Comparison of ENCODE assay signal across 11 mouse cellular contexts in genomic region chr17:84157743-84158460, GRCm38 (mm10). TPM values are rescaled to one million over a fixed set of nuclear protein-coding genes. Genes with fewer than 3 reads are reported as not detected.
DNase-seq lines count a peak whose midpoint lies in the region; TF ChIP-seq lines count a peak whose summit lies in the region.
"Had no signal": no experiment of that assay in that cellular context is flagged by ENCODE, and none has a peak within 500 bp of the region (broad histone marks: within the 10 kb centered on the region; RNA-seq: fewer than 3 reads in every experiment).

No protein-coding gene starts in this region.

- DNase-seq in heart, adult 11 months, result peak; percentile 93
- no peak for DNase-seq in heart, adult 8-10 months (ENCODE audit: low spot score)
- DNase-seq in thymus, adult 18-20 months, result peak; percentile 1 to 13
- DNase-seq in thymus, postnatal 10 days (ENCODE audit: low spot score in 2 of 2), result no peak
- no peak for DNase-seq in liver, adult 2 months (ENCODE audit: extremely low read depth, low read depth, low spot score)
- peak; percentile 22 to 24 for DNase-seq in thymus, postnatal 36 days
- DNase-seq in adrenal gland, postnatal 36 days, result no peak
- no peak for DNase-seq in frontal cortex, adult 2 months (ENCODE audit: extremely low spot score in 1 of 2, low spot score in 1 of 2)
- DNase-seq: B cell, adult 2 months; cerebellum, adult 9-11 months had no signal

- peak overlapping the region; percentile 23; the same call in 1 of the 2 replicates for H3K9ac ChIP-seq in liver, adult 2 months (ENCODE audit: low read depth, low read length)
- H3K9ac ChIP-seq: midbrain, embryonic 12.5 days had no signal

- H3K79me2 ChIP-seq in liver, adult 2 months (ENCODE audit: control insufficient read depth, insufficient read depth, low read length), result no peaks in the 10 kb centered on the region

- 49% methylated on average over 6 of the region's 6 CpGs for WGBS in liver, adult 2 months

- TF ChIP-seq CTCF in liver, adult 2 months (IDR thresholded peaks at IDR 0.05; ENCODE audit: low read depth, low read length), result no peak

- peak overlapping the region; percentile 85 for H3K27ac ChIP-seq in liver, adult 2 months (replicated peaks; ENCODE audit: insufficient read depth, low read depth, low read length)
- H3K27ac ChIP-seq: midbrain, embryonic 12.5 days had no signal

- no peak overlapping the region for H3K4me3 ChIP-seq in liver, adult 2 months (ENCODE audit: insufficient read depth, low read depth, low read length)
- H3K4me3 ChIP-seq: midbrain, embryonic 12.5 days had no signal

- peaks cover 20% of the 10 kb centered on the region for H3K4me1 ChIP-seq in liver, adult 2 months (ENCODE audit: control insufficient read depth, insufficient read depth, low read length)
- H3K4me1 ChIP-seq: midbrain, embryonic 12.5 days had no signal

- no peaks in the 10 kb centered on the region for H3K36me3 ChIP-seq in liver, adult 2 months (ENCODE audit: control insufficient read depth, insufficient read depth, low read length)
- H3K36me3 ChIP-seq: midbrain, embryonic 12.5 days had no signal

- TF ChIP-seq POLR2A in liver, adult 2 months (IDR thresholded peaks at IDR 0.05; ENCODE audit: extremely low read depth, insufficient read depth, low read length), result no peak

- no peaks in the 10 kb centered on the region for H3K27me3 ChIP-seq in liver, adult 2 months (ENCODE audit: control insufficient read depth, insufficient read depth, low read length)

RNA-seq across cellular contexts. Expression of gene Zfp36l2, which starts 29.8 kb away (rescaled TPM):
- total RNA-seq in heart, adult 8-10 months (2022), result 10 to 100 TPM; 23.5 to 25.4 (median 24.4) TPM
- total RNA-seq in liver, adult 2 months (2014; rRNA removed), result 18.7 and 22.3 TPM in 2 replicates
- 17.3 and 26.5 TPM in 2 replicates for polyA plus RNA-seq in liver, adult 2 months (2012; rRNA removed)
- total RNA-seq in adrenal gland, postnatal 36 days (2021), result 10 to 100 TPM; 71.6 to 77.9 TPM
- polyA plus RNA-seq in frontal cortex, adult 2 months (2012; rRNA removed), result 21.4 and 24.3 TPM in 2 replicates

Comparison
In these comparisons a context has a peak if more than half of its experiments do, and no peak if none do; other contexts are left out.
1. DNase-seq: peak in heart, adult 11 months (single experiment), thymus, adult 18-20 months (2 of 2) and thymus, postnatal 36 days (2 of 2); none in heart, adult 8-10 months (single experiment), thymus, postnatal 10 days (0 of 2), liver, adult 2 months (single experiment), adrenal gland, postnatal 36 days (0 of 2) and frontal cortex, adult 2 months (0 of 2).